Mouse (Mus musculus): ENCODE data around the gene Vgll3. TPM values are rescaled to one million over a fixed set of nuclear protein-coding genes. Genes with fewer than 3 reads are reported as not detected.

The Vgll3 gene
- 1.6 TPM for polyA plus RNA-seq (2015; fragmentation: Illumina TruSeq; extraction: RNeasy Lipid Tissue Mini Kit (QIAGEN cat#74804); ENCODE audit: low read depth, low replicate concordance)

GRCm38 (mm10) chr16:65814918-65815881, at the start of gene Vgll3:
Gene Vgll3 (plus strand): TSS chr16:65815257.

Measured in brain, adult 10 weeks (tissue).